Mouse (Mus musculus): Measurements from ENCODE around the gene Rnf213. TPM values are rescaled to one million over a fixed set of nuclear protein-coding genes. Genes with fewer than 3 reads are reported as not detected.

Rnf213 gene
- polyA plus RNA-seq, 1 experiment: 52.5 TPM

DNA sequence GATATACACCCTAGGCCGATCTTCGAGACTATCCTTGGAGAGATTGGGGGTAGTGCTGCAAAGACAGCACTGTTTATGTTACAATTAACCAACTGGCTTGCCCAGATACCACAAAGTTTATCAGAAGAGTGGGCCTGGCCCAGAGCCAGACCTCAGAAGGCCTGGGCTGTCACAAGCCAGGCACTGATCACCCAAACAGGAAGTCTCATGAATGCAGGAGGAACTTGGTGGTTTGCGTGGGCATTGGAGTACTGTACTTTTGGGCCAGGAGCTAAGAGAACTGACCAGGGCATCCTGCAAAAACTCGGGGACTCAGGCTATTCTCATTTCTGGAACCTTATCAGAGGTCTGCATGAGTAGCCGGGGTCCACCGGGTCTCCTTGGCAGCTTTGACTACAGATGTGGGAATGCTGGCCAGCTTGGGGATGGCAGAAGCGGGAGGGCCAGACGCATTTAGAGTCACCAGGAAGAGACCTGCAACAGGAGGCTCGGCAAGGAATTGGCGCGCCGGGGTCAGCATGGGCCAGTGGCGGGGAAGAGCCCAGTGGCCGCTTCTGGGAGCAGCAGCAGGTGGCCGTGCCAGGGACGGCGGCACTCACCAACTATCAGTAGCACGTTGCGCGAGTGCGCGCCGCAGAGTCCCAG, 38.0 kb upstream of the Rnf213 start:
- 3% methylated on average over 23 of the region's 23 CpGs for WGBS
- no peaks in the 10 kb centered on the region for H3K27me3 ChIP-seq (ENCODE audit: control insufficient read depth, insufficient read depth, low read length)
- TF ChIP-seq CTCF (IDR thresholded peaks at IDR 0.05; ENCODE audit: borderline replicate concordance, control insufficient read depth, extremely low read depth, insufficient read depth, low read length, poor library complexity) (no peak), POLR2A (IDR thresholded peaks at IDR 0.05; ENCODE audit: control insufficient read depth, extremely low read depth, insufficient read depth, low read length, poor library complexity) (no peak)
- H3K4me1 ChIP-seq (replicated peaks; ENCODE audit: control insufficient read depth, insufficient read depth, low read length): peaks cover 30% of the 10 kb centered on the region
- no peak overlapping the region for H3K27ac ChIP-seq (ENCODE audit: control insufficient read depth, insufficient read depth, low read length)
- peak; percentile 25 for DNase-seq
- peak overlapping the region; percentile 74 for H3K4me3 ChIP-seq (ENCODE audit: control insufficient read depth, insufficient read depth, low read length)
- H3K36me3 ChIP-seq (ENCODE audit: control insufficient read depth, insufficient read depth, low read length): no peaks in the 10 kb centered on the region

GRCm38 (mm10) chr11:119355443-119356385, 37.2 kb upstream of the Rnf213 start, which contains the start of the genes Sgsh and Slc26a11:
Gene Sgsh (minus strand): TSS chr11:119355536.
Gene Slc26a11 (plus strand): TSS chr11:119355557.
- no peaks in the 10 kb centered on the region for H3K27me3 ChIP-seq (ENCODE audit: control insufficient read depth, insufficient read depth, low read length)
- peak; percentile 84 for DNase-seq
- H3K36me3 ChIP-seq (ENCODE audit: control insufficient read depth, insufficient read depth, low read length): no peaks in the 10 kb centered on the region
- H3K4me3 ChIP-seq (ENCODE audit: control insufficient read depth, insufficient read depth, low read length): peak within 1 kb of the TSS; percentile 74
- peaks cover 30% of the 10 kb centered on the region for H3K4me1 ChIP-seq (replicated peaks; ENCODE audit: control insufficient read depth, insufficient read depth, low read length)
- no peak; the same call in 1 of the 2 replicates for TF ChIP-seq POLR2A (IDR thresholded peaks at IDR 0.05; ENCODE audit: control insufficient read depth, extremely low read depth, insufficient read depth, low read length, poor library complexity)
- no peak for TF ChIP-seq CTCF (IDR thresholded peaks at IDR 0.05; ENCODE audit: borderline replicate concordance, control insufficient read depth, extremely low read depth, insufficient read depth, low read length, poor library complexity)
- no peak within 1 kb of the TSS for H3K27ac ChIP-seq (ENCODE audit: control insufficient read depth, insufficient read depth, low read length)
- 3% methylated on average over 40 of the region's 40 CpGs for WGBS

GRCm38 (mm10) chr11:119359089-119359488, 33.8 kb upstream of the Rnf213 start:
- DNase-seq: no peak
- 97% methylated on average over 10 of the region's 10 CpGs for WGBS
- Histone ChIP-seq H3K36me3 (ENCODE audit: control insufficient read depth, insufficient read depth, low read length) (no peaks in the 10 kb centered on the region), H3K4me3 (ENCODE audit: control insufficient read depth, insufficient read depth, low read length) (no peak overlapping the region), H3K4me1 (replicated peaks; ENCODE audit: control insufficient read depth, insufficient read depth, low read length) (peaks cover 13% of the 10 kb centered on the region), H3K27me3 (ENCODE audit: control insufficient read depth, insufficient read depth, low read length) (no peaks in the 10 kb centered on the region), H3K27ac (ENCODE audit: control insufficient read depth, insufficient read depth, low read length) (no peak overlapping the region)
- TF ChIP-seq CTCF (IDR thresholded peaks at IDR 0.05; ENCODE audit: borderline replicate concordance, control insufficient read depth, extremely low read depth, insufficient read depth, low read length, poor library complexity) (no peak), POLR2A (IDR thresholded peaks at IDR 0.05; ENCODE audit: control insufficient read depth, extremely low read depth, insufficient read depth, low read length, poor library complexity) (no peak)

- Histone ChIP-seq H3K36me3 (ENCODE audit: control insufficient read depth, insufficient read depth, low read length) (no peaks in the 10 kb centered on the region), H3K27me3 (ENCODE audit: control insufficient read depth, insufficient read depth, low read length) (no peaks in the 10 kb centered on the region), H3K4me3 (ENCODE audit: control insufficient read depth, insufficient read depth, low read length) (no peak overlapping the region), H3K27ac (ENCODE audit: control insufficient read depth, insufficient read depth, low read length) (no peak overlapping the region), H3K4me1 (replicated peaks; ENCODE audit: control insufficient read depth, insufficient read depth, low read length) (no peaks in the 10 kb centered on the region)
- WGBS: 64% methylated on average over 11 of the region's 11 CpGs
- DNase-seq: no peak
- TF ChIP-seq POLR2A (IDR thresholded peaks at IDR 0.05; ENCODE audit: control insufficient read depth, extremely low read depth, insufficient read depth, low read length, poor library complexity) (no peak), CTCF (IDR thresholded peaks at IDR 0.05; ENCODE audit: borderline replicate concordance, control insufficient read depth, extremely low read depth, insufficient read depth, low read length, poor library complexity) (no peak)
Observed at GRCm38 (mm10) chr11:119362769-119363533, 29.9 kb upstream of the Rnf213 start.

DNA sequence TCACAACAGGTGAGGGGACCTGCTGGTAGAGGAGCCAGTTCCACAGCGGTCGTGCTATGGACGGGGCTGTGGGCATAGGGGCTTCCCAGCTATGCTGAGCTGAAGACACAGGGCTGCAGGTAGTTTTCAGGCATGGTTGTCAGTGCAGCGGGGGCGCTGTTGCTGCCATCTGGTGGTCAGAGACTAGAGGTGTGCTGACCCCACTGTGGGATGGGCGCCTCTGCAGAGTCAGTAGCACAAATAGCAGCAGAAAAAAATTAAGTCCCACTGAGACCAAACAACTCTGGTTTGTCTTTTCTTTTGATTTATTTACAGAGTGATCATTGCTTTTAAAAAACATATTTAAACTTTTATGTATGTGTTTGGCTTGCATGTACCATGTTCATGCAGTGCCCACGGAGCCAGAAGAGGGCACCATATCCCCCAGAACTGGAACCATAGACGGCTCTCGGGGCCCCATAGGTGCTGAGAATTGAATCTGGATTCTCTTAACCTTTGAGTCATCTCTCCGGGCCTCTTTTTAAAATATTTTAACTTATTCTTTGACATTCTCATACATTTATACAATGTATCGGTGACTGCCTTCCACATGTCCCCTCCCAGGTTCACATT, 29.3 kb upstream of the Rnf213 start:
- no peaks in the 10 kb centered on the region for H3K4me1 ChIP-seq (replicated peaks; ENCODE audit: control insufficient read depth, insufficient read depth, low read length)
- no peak overlapping the region for H3K27ac ChIP-seq (ENCODE audit: control insufficient read depth, insufficient read depth, low read length)
- DNase-seq: peak; percentile 76
- WGBS: 41% methylated on average over 11 of the region's 11 CpGs
- H3K27me3 ChIP-seq (ENCODE audit: control insufficient read depth, insufficient read depth, low read length): no peaks in the 10 kb centered on the region
- H3K36me3 ChIP-seq (ENCODE audit: control insufficient read depth, insufficient read depth, low read length): no peaks in the 10 kb centered on the region
- H3K4me3 ChIP-seq (ENCODE audit: control insufficient read depth, insufficient read depth, low read length): no peak overlapping the region
- no peak for TF ChIP-seq POLR2A (IDR thresholded peaks at IDR 0.05; ENCODE audit: control insufficient read depth, extremely low read depth, insufficient read depth, low read length, poor library complexity)
- peak; percentile 95 for TF ChIP-seq CTCF (IDR thresholded peaks at IDR 0.05; ENCODE audit: borderline replicate concordance, control insufficient read depth, extremely low read depth, insufficient read depth, low read length, poor library complexity)

Measured in thymus, adult 2 months (tissue).